Mouse (Mus musculus) mouse embryonic stem cell (cell line): Measurements from ENCODE around the gene Gm3020.
"Not testable (repeated sequence)": the region's sequence is repeated elsewhere in the genome, so short reads cannot be mapped to it uniquely, and the experiment has no call there.

Experiments used
- in situ Hi-C, 2 experiments: fragments of 300-500 bp; cut with MboI; formaldehyde crosslinking; loops; 1 replicate in 1 of 2; 3 replicates in 1 of 2; pipeline ENCODE4 v1.14.3; 2019 to 2020; ENCODE audit warnings: low sequenced_read_pairs in 2 of 2, low pct_unique_long_range_greater_than_20kb in 1 of 2, mixed read lengths in 1 of 2; ENCODE audit not compliant: unreplicated experiment in 1 of 2

The Gm3020 gene

DNA sequence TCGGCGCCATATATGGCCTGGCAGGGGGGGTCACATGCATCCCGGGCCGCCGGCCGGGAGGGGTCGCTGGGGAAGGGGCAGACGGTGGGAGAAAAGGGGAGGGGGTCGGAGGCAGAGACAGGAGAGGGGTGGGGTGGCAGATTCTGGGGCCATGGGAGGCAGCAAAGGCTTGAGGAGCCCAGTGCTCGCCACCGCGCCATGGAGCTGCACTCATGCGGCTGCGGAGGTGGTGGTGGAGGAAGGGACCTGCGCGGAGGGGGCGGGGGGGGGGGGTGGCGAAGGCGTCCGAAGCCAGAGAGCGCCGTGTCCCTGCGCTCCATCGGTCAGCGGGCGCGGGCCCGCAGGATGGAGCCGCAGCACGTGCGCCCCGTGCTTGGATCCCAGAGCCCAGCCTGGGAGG is at the start of gene Gm3020:
TSS of gene Gm3020 (plus strand) at position 301 of the 400 bp plus-strand sequence.
- in situ Hi-C loops = not testable (repeated sequence)

DNA sequence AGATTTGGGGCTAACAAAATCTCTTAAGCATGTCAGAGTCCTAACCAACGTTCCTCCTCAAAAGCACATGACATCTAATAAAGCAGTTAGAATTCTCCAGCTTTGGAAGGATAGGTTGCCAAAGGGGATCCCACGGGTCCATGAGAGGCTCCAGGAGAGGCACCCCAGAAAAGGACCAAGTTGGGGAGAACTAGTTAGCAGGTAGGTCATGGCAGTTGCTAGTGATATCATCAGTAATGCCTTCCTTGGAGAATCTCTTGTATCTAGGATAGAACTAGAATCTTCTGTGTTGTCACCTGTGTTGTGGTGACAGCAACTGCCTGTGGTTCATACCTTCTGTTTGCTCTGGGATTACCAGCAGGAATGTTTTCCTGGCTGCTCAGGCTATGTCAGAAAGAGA is 17.6 kb upstream of the Gm3020 start, which contains the start of gene Gm3012:
TSS of gene Gm3012 (plus strand) at position 301 of the 400 bp plus-strand sequence.
- in situ Hi-C loops = not testable (repeated sequence)

DNA sequence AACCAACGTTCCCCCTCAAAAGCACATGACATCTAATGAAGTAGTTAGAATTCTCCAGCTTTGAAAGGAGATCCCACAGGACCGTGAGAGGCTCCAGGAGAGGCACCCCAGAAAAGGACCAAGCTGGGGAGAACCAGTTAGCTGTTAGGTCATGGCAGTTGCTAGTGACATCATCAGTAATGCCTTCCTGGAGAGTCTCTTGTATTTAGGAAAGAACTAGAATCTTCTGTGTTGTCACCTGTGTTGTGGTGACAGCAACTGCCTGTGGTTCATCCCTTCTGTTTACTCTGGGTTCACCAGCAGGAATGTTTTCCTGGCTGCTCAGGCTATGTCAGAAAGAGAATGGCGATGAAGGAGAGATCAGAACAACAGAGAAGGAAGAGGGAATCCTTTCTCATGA is 36.7 kb downstream of the Gm3020 start, which contains the start of gene Gm3043:
TSS of gene Gm3043 (plus strand) at position 301 of the 400 bp plus-strand sequence.
- in situ Hi-C loops = not testable (repeated sequence)
